Mouse (Mus musculus) fat pad, adult 2 months (tissue): ENCODE measurements around the gene Gm2696.
"Not testable (repeated sequence)": the region's sequence is repeated elsewhere in the genome, so short reads cannot be mapped to it uniquely, and the experiment has no call there.

Experiments
- DNase-seq: peaks from one replicate; pipeline ENCODE4 v3.0.0-alpha.2; 2011; ENCODE audit warnings: low read depth, low spot score; ENCODE audit errors: extremely low read depth

The Gm2696 gene

DNA sequence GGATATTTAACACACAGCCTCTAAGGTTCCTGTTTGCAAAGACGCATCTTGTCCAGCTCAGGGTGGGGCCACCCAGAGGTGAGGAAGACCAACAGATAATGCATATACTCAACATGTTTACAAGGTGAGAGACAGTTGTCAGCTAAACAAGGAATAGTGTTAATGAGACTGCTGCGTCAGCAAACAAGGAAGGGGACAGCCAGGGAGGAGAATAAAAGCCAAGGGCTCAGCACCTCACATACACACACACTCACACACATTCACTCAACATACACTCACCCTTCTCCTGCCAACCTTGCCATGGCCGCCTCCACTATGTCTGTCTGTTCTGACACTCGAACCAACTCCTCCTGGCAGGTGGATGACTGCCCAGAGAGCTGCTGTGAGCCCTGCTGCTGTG lies at the start of gene Gm2696:
Gene Gm2696, plus strand, starts transcription at position 301 of the 400 bp plus-strand sequence.
- no peak for DNase-seq

DNA sequence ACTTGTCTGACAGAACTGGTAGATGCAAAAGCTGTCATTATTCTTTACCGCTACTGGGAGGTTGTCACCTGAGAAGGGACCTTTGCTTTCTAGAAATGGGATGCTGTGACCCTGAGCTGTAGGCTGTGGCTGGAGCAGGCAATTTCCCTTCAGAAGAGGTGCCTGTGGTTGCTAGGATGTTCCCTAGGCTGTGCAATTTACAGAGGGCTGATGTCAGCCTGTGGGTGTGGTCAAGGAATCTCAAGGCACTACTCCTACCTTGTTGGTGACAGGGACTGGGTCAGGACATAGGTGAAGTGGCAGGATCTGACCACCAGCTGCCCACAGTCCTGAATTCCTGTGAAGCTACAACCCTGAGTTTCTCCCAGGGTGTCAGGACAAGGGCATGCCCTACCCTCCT lies 44.8 kb upstream of the Gm2696 start:
- no peak for DNase-seq

DNA sequence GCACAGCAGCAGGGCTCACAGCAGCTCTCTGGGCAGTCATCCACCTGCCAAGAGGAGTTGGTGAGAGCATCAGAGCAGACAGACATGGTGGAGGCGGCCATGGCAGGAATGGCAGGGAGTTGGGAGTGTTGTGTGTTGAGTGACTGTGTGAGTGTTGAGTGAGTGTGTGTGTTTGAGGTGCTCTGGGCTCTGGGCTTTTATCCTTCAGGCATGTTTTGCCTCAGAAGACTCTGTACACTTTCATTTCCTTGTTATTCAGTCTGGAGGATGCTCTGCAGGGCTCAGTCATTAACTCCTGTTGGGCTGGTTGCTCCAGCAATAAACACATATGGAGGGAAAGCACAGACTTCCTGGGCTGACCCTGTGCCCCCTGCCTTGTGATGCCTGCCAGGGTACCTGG lies 43.3 kb upstream of the Gm2696 start, which contains the start of gene Gm3238:
Gene Gm3238, minus strand, starts transcription at position 101 of the 400 bp plus-strand sequence.
- DNase-seq, result not testable (repeated sequence)

DNA sequence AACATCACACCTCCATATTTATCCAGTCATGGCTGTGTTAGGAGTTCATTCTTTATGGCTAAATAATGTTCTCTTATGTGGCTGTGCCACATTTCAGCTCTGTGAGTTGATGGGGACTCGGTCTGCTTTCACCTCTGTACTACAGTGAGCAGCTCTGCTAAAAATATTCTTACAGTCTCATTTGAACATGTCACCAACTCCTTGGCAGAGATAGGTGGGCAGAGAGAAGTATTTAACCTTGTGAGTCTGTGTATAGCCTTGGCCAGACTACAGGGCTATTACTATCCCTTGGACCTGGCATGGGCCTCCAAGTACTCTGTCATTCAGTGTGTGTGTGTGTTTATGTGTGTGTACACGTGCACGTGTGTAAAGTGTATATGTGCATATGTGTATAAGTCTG lies 42.3 kb upstream of the Gm2696 start:
- DNase-seq, result not testable (repeated sequence)

DNA sequence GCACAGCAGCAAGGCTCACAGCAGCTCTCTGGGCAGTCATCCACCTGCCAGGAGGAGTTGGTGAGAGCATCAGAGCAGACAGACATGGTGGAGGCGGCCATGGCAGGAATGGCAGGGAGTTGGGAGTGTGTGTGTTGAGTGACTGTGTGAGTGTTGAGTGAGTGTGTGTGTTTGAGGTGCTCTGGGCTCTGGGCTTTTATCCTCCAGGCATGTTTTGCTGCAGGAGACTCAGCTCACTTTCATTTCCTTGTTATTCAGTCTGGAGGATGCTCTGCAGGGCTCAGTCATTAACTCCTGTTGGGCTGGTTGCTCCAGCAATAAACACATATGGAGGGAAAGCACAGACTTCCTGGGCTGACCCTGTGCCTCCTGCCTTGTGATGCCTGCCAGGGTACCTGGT lies 37.6 kb upstream of the Gm2696 start, which contains the start of gene Gm7138:
Gene Gm7138, minus strand, starts transcription at position 101 of the 400 bp plus-strand sequence.
- DNase-seq, result not testable (repeated sequence)

DNA sequence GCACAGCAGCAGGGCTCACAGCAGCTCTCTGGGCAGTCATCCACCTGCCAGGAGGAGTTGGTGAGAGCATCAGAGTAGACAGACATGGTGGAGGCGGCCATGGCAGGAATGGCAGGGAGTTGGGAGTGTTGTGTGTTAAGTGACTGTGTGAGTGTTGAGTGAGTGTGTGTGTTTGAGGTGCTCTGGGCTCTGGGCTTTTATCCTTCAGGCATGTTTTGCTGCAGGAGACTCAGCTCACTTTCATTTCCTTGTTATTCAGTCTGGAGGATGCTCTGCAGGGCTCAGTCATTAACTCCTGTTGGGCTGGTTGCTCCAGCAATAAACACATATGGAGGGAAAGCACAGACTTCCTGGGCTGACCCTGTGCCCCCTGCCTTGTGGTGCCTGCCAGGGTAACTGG lies 32.0 kb upstream of the Gm2696 start, which contains the start of gene Gm3250:
Gene Gm3250, minus strand, starts transcription at position 101 of the 400 bp plus-strand sequence.
- not testable (repeated sequence) for DNase-seq

DNA sequence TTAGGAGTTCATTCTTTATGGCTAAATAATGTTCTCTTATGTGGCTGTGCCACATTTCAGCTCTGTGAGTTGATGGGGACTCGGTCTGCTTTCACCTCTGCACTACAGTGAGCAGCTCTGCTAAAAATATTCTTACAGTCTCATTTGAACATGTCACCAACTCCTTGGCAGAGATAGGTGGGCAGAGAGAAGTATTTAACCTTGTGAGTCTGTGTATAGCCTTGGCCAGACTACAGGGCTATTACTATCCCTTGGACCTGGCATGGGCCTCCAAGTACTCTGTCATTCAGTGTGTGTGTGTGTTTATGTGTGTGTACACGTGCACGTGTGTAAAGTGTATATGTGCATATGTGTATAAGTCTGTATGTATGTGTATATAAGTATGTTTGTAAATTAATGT lies 31.1 kb upstream of the Gm2696 start:
- DNase-seq, result not testable (repeated sequence)

DNA sequence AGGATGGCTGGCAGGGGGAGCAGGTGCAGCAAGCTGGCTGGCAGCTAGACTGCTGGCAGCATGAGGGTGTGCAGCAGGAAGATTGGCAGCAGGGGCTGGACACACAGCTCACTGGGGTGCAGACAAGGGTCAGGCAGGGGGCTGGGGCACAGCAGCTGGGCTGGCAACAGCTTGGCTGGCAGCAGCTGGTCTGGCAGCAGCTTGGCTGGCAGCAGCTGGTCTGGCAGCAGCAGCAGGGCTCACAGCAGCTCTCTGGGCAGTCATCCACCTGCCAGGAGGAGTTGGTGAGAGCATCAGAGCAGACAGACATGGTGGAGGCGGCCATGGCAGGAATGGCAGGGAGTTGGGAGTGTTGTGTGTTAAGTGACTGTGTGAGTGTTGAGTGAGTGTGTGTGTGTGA lies 26.6 kb upstream of the Gm2696 start, which contains the start of gene Gm7137:
Gene Gm7137, minus strand, starts transcription at position 325 of the 400 bp plus-strand sequence.
- DNase-seq, result not testable (repeated sequence)

DNA sequence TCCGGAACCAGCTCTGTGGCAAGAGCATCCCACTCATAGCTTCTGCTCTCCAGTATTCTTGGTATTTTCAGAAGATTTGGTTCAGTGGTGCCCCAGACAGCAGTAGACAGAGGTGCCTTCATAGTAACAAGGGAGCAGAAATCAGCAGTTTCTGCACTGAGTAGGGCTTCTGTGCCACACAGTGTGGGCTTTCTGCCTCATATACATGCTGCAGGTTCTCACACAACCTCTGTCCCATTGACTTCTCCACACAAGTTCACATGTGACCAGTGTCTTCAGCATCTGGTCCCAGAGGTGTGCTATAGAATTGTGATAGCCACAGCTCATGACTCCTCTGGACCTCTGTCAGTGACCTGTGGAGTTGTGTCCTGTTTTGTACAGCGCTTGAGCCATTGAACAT lies 25.9 kb upstream of the Gm2696 start:
- DNase-seq, result no peak

DNA sequence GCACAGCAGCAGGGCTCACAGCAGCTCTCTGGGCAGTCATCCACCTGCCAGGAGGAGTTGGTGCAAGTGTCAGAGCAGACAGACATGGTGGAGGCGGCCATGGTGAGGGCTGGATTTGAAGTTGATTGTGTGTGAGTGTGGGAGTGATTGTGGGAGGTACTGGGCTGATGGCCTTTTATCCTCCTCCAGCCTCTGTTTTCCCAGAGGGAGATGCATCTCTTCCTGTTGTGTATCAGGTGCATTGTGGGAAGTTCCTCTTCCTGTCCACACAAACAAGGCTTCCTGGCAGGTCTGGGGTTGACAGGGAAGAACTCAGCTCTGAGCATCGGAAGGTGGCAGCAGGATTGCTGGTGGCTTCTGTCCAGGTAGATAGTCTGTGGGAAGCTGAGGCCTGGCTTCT lies 19.5 kb upstream of the Gm2696 start, which contains the start of gene Gm9639:
Gene Gm9639, minus strand, starts transcription at position 101 of the 400 bp plus-strand sequence.
- no peak for DNase-seq

DNA sequence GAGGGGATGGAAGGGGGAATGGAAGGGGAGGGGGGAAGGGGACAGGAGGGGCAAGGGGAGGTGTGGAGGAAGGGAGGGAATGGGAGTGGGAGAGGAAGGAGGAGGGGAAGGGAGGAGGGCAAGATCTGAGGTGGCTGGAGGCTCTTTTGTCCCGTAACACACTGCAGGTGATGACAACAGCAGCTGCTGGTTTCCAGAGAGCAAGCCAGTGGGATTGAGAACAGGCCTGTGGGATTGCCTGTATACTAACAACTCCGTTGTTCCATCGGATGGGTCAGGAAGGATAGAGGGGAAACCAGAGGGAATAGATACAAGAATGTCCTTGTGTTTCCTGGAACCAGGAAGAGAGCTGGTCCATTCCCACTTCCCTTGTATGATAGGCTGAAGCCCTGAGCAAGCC lies 16.8 kb upstream of the Gm2696 start:
- no peak for DNase-seq

DNA sequence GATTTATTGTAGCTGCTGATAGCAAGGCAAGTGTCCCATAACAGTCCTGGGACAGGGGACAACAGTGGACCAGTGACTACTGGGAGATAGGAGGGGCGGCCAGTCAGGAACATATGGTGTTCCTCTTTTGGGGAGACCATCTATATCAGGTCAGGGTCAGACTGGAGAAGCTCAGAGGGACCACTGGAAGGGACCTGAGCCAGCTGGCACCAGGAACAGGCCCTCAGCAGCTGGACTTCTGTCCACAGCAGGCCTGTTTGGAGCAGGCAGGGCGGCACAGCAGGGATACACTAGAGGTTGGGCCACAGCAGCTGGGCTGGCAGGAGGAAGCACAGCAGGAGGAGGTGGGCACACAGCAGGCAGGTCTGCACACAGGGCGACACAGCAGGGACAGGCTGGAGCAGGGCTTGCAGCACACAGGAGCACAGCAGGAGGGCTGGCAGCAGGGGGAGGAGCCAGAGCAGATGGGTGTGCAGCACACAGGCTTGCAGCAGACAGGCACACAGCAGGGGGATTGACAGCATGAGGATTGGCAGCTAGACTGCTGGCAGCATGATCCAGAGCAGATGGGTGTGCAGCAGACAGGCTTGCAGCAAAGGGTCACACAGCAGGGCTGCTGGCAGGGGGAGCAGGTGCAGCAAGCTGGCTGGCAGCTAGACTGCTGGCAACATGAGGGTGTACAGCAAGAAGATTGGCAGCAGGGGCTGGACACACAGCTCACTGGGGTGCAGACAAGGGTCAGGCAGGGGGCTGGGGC lies 16.1 kb upstream of the Gm2696 start:
- DNase-seq, result not testable (repeated sequence)

DNA sequence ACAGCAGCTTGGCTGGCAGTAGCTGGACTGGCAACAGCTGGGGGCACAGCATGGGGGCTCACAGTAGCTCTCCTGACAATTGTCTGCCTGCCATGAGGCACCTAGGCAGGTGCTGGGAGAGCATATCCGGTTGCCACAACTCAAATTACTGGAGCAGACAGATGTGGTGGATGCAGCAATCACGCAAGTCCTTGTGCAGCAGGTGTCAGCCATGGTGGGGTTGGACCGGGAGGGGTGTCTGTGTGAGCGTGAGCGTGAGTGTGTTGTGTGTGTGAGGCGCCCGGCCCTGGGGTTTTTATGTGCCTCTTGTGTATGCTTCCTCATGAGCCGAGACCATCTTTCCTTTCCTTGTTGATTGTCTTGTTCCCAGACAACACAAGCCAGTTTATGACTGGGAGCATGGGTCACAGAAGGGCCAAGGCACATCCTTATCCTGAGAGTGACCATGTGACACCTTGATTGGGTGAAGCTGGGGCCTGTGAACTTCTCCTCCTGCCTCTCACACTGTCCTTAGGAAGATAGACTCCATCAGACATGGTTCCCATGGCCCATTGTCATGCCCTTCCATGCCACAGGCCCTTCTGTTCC lies 15.5 kb upstream of the Gm2696 start, which contains the start of gene Gm19668:
Gene Gm19668, minus strand, starts transcription at position 213 of the 588 bp plus-strand sequence.
- DNase-seq, result no peak

DNA sequence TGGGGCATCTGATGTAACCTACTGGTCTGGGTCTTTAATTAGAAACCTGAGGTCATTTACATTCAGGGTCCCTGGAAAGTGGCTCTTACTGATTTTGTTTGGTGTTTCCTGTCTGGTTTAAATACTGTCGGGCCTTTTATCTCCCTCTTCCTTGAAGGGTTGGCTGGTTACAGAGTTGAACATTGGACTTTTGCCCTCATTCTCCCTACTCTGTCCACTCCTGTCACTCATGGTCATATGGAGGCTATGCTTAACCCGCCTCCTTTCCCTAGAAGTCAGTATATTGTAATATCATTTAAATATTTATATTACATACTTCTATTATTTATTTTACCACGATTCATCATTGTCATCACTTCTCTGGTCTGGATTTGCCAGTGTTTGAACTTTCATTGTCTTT lies 10.4 kb upstream of the Gm2696 start:
- no peak for DNase-seq

DNA sequence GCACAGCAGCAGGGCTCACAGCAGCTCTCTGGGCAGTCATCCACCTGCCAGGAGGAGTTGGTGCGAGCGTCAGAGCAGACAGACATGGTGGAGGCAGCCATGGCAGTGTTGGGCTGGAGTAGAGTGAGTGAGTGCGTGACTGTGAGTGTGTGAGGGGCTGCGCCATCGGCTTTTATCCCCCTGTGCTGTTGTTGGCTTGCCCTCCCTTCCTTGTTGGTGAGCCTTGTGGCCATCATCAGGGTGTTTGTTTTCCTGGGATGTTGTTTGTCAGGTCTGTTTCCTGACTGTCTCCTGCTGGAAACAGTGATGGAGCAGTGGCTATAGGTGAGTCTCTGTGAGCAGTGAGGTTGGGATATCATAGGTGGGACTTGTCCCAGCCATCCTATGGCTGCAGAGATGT lies 2.7 kb upstream of the Gm2696 start, which contains the start of gene Gm9507:
Gene Gm9507, minus strand, starts transcription at position 101 of the 400 bp plus-strand sequence.
- no peak for DNase-seq

DNA sequence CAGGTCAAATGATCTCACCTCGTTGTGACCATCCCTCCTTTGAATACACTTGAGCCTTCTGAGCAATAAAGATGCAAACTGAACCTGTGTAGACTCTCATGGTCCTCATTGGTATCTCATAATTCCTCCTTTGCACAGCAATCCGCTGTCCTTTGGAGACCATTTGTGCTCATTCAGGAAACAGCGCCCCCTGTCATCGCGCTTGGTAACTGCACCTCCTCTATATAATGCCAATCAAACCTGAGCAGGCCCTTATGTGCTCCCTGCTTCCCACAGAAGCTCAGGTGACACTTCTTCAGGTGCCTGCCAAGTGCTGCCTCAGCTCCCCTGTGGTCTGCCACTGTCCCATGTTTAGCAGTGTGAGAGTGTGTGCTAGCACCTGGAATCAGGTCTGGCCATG lies 1.0 kb downstream of the Gm2696 start:
- no peak for DNase-seq

DNA sequence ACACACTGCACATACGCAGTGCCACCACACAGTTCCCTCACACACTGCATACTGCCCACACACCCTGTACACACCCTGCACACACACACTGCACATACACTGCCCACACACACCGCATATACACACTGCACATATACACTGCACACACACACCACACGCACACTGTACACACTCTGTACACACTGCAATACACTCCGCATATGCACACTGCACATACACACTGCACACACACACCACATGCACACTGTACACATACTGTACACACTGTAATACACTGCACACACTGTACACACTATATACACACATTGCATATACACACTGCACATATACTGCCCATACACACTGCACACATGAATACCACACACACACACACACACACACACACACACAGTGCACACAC lies 4.0 kb downstream of the Gm2696 start:
- no peak for DNase-seq

DNA sequence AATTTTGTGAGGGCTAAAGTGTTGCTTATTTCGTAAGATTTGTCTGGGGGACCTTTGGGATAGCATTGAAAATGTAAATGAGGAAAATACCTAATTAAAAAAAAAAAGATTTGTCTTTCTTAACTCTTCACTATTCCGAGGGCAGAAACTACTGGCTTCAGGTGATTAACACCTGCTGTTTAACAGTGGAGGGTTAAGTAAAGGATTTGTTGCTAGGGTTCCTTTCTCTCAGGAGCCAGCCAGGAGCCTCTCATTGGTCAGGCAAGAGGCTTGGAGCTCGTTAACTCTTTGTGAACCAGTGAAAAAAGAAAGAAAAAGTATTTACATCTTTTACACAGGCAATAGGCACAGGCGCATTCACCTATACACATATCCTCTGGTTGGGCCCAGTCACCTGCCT lies 4.7 kb downstream of the Gm2696 start:
- DNase-seq, result no peak

DNA sequence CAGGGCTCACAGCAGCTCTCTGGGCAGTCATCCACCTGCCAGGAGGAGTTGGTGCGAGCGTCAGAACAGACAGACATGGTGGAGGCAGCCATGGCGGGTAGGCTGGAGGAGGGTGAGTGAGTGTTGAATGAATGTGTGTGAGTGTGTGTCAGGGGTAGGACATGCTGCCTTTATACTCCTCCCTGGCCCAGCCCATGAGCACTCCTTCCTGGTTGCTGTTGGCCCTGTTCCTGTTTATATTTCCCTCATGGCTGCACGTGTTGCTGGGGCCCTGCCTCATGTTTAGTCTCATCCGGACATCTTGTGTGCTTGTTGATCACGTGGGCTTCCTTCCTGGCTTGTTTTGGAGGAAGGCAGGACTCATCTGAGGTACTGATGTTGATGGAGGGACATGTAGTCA lies 12.5 kb downstream of the Gm2696 start, which contains the start of gene Krtap10-4:
Gene Krtap10-4, minus strand, starts transcription at position 145 of the 400 bp plus-strand sequence.
- DNase-seq, result no peak

DNA sequence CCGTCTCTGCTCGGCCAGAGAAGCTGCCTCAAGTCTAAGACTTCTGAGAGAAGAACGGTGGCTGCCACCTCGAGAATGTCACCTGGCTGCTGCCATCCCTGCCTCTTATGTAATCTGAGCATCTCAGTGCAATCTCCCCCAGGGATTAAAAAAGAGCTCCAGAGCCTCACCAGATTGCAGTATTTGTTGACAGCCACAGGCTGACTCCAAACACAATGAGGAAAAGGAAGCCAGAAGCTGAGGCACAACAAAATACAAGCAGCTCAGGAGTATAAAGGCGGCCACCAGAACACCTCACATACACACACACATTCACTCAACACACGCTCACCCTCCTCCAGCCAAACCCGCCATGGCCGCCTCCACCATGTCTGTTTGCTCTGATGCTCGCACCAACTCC lies 21.2 kb downstream of the Gm2696 start, which contains the start of gene Krtap10-10:
Gene Krtap10-10, plus strand, starts transcription at position 301 of the 400 bp plus-strand sequence.
- no peak for DNase-seq

DNA sequence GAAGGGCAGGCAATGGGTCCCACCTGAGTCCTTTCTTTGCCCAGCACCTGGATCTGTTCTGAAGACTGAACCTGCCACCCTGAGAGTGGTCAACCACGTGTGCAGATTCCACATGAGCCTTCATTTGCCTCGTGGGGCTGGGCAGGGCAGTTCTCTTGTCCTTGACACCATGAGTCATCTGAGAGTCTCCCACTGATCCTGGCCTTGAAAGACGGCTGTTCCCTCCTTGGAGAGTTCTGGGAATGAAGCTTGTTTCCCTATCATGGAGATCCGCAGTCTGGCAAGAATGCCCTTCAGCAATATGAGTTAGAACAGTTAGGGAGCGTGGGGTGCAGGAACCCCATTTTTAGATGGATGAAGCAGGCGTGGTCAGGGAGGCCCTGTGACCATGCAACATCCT lies 24.5 kb downstream of the Gm2696 start:
- DNase-seq, result no peak

DNA sequence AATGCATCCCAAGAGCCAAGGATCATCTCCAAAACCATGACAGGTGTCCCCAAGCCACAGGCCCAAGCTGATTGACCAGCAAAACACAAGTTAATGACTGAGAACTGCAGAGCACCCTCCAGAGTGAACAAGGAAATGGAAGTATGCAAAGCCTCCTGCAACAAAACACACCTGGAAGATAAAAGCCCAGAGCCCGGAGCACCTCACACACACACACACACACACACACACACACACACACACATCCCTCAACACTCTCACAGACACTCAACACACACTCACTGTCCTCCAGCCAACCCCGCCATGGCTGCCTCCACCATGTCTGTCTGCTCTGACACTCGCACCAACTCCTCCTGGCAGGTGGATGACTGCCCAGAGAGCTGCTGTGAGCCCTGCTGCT lies 32.0 kb downstream of the Gm2696 start, which contains the start of gene Gm36176:
Gene Gm36176, plus strand, starts transcription at position 301 of the 400 bp plus-strand sequence.
- no peak for DNase-seq
